Mouse (Mus musculus): Measurements from ENCODE around the gene Tbc1d22b.

- TF ChIP-seq POLR2A (IDR thresholded peaks at IDR 0.05; ENCODE audit: insufficient read length, low read depth), result no peak
- no peak for TF ChIP-seq POLR2AphosphoS2 (IDR thresholded peaks at IDR 0.05; ENCODE audit: insufficient read length, low read depth)
- no peak for TF ChIP-seq MAX (IDR thresholded peaks at IDR 0.05; ENCODE audit: low read depth)
- no peak for TF ChIP-seq USF1 (IDR thresholded peaks at IDR 0.05; ENCODE audit: low read depth)
- no peak for TF ChIP-seq TCF12 (IDR thresholded peaks at IDR 0.05; ENCODE audit: insufficient read depth, poor library complexity, severe bottlenecking)
- TF ChIP-seq CEBPB (IDR thresholded peaks at IDR 0.05; ENCODE audit: insufficient read depth, poor library complexity, severe bottlenecking), result no peak
- TF ChIP-seq MYOD1 (IDR thresholded peaks at IDR 0.05; ENCODE audit: control insufficient read depth in 1 of 3, insufficient read length in 2 of 3, low read depth in 2 of 3), result no peak
- no peak for TF ChIP-seq MYOG (IDR thresholded peaks at IDR 0.05; ENCODE audit: control insufficient read depth in 1 of 3, insufficient read depth in 1 of 3, insufficient read length in 2 of 3, low read depth in 2 of 3)
- no peak for TF ChIP-seq SRF (IDR thresholded peaks at IDR 0.05; ENCODE audit: control insufficient read depth, insufficient read length, low read depth)
- TF ChIP-seq TCF3 (IDR thresholded peaks at IDR 0.05; ENCODE audit: insufficient read length, low read depth), result no peak
Measured at GRCm38 (mm10) chr17:29629620-29630019, 80.0 kb downstream of the Tbc1d22b start.
